Mouse (Mus musculus) bone marrow macrophage, adult 2 months (primary cell): ENCODE data around the gene Pkd1l2.

Experiments used
- CTCF ChIP-seq: IDR thresholded peaks from 2 replicates; pipeline ENCODE4 v1.5.1; 2012; ENCODE audit warnings: low read depth, mild to moderate bottlenecking, low read length, moderate library complexity
- POLR2A ChIP-seq: IDR thresholded peaks from 2 replicates; pipeline ENCODE4 v1.6.1; 2012; ENCODE audit warnings: mild to moderate bottlenecking, low read depth, low read length, borderline replicate concordance

DNA sequence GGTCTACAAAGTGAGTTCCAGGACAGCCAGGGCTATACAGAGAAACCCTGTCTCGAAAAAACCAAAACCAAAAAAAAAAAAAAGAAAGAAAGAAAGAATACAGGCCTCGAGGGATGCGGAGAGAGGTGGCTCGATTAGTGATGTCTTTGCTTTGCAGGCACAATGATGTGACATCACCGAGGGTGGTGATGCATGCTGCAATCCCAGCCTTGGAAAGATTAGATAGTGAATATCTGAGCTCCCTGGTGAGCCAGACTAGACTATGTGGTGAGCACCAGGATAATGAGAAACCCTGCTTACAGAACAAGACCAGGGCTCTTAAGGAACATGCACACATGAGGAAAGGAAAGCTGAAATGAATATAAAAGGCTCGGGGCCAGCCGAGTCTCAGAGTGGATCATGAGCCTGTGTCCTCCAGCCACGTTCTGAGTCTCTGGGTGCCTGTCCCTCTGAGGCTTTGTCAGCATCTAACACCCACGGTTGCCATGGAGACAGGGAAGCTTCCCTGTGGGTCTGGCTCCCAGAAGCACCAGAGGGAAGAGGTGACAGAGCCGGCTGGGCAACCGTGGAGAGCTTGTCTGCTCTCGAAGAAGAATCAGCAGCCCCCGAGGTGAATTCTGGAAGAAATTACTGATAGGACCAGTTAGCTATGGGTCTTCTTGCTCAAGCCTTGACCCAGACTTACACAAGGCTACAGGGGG lies 20.9 kb downstream of the Pkd1l2 start:
- no peak for TF ChIP-seq CTCF
- TF ChIP-seq POLR2A, result no peak
